Mouse (Mus musculus): ENCODE data around the gene Cep112. TPM values are rescaled to one million over a fixed set of nuclear protein-coding genes. Genes with fewer than 3 reads are reported as not detected.

Gene Cep112
- polyA plus RNA-seq, 1 experiment from 2014 or later, result 12.7 TPM

DNA sequence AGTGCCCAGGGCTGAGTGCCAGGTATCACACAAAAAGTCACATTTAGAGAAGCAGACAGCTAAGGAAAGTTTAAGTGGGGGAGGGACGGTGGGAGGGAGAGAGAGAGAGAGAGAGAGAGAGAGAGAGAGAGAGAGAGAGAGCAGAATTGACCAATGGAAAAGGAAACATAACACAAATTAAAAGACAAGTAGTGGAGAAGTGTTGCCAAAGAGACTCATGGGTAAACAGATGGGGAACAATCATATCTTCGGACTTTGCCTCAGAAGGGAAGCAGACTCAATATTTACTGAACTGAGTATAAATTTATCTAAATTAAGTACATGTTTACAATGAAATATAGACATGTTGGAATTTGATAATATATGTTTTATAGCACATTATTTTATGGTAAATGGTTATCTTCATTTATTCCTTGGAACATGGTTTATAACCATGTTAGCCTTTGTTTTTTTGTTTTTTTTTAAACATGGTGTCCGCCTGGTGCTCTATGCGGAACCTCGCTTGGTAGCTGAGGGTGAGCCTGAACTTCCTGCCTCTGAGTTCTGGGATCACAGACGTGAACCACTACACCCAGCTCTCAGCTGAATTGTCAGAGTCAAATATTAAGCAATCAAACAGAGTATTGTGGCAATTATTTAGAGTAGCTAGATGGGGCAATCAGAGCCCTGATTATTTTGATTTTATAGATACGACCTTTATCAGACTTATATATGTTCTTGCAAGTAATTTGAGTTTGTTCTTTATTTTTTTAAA is 28.7 kb upstream of the Cep112 start:
- no peak overlapping the region for H3K27ac ChIP-seq (ENCODE audit: low read depth, low read length)
- no peak overlapping the region for H3K4me2 ChIP-seq (ENCODE audit: low read length)
- no peaks in the 10 kb centered on the region for H3K9me3 ChIP-seq (ENCODE audit: control insufficient read depth, low read length)
- H3K9ac ChIP-seq (ENCODE audit: low read depth, low read length), result no peak overlapping the region
- no peaks in the 10 kb centered on the region for H3K36me3 ChIP-seq (ENCODE audit: control insufficient read depth, insufficient read depth, low read length)
- H3K27me3 ChIP-seq (replicated peaks; ENCODE audit: control insufficient read depth, insufficient read depth, low read length), result no peaks in the 10 kb centered on the region
- H3K4me1 ChIP-seq (ENCODE audit: control insufficient read depth, insufficient read depth, low read depth, low read length), result no peaks in the 10 kb centered on the region
- no peak for ATAC-seq
- 90% methylated on average over 7 of the region's 7 CpGs for WGBS
- no peak overlapping the region for H3K4me3 ChIP-seq (ENCODE audit: low read length)

DNA sequence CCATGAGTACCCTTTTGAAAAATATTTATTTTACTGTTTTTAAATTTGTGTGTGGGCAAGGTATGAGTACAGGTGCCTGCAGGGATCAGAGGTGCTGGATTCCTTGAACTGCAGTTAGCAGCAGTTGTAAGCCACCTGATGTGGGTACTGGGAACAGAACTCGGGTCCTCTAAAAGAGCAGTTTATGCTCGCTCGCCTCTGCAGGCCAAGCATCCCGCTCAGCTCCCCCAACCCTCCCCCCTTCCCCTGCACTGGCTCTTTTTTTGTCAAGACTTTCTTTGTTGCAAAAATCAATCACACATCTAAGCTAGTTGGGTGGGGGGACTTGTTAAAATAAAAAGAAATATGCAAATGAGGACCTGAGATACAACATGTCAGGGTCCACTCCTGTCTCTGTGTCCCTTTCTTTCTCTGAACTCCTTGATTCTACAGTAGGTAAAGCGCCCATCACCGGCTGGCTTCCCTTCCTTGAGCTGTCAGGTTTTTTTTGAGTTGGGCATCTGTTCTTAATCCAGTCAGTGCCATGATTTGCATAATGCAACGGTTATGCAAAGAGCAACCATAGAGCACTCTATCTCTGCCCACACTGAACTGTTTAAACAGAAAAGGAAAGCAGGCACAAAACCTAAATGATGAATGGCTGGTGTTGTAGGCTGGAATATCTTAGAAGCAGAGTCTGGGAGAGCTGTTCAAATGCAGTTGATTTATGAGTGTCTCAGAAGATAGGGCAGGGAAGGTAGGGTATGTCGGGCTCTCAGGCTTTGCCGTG is 14.9 kb upstream of the Cep112 start:
- H3K36me3 ChIP-seq (ENCODE audit: control insufficient read depth, insufficient read depth, low read length), result no peaks in the 10 kb centered on the region
- no peaks in the 10 kb centered on the region for H3K9me3 ChIP-seq (ENCODE audit: control insufficient read depth, low read length)
- 31% methylated on average over 7 of the region's 9 CpGs for WGBS
- no peaks in the 10 kb centered on the region for H3K27me3 ChIP-seq (replicated peaks; ENCODE audit: control insufficient read depth, insufficient read depth, low read length)
- ATAC-seq, result no peak
- no peaks in the 10 kb centered on the region for H3K4me1 ChIP-seq (ENCODE audit: control insufficient read depth, insufficient read depth, low read depth, low read length)
- no peak overlapping the region for H3K9ac ChIP-seq (ENCODE audit: low read depth, low read length)
- H3K4me2 ChIP-seq (ENCODE audit: low read length), result no peak overlapping the region
- no peak overlapping the region for H3K4me3 ChIP-seq (ENCODE audit: low read length)
- H3K27ac ChIP-seq (ENCODE audit: low read depth, low read length), result no peak overlapping the region

DNA sequence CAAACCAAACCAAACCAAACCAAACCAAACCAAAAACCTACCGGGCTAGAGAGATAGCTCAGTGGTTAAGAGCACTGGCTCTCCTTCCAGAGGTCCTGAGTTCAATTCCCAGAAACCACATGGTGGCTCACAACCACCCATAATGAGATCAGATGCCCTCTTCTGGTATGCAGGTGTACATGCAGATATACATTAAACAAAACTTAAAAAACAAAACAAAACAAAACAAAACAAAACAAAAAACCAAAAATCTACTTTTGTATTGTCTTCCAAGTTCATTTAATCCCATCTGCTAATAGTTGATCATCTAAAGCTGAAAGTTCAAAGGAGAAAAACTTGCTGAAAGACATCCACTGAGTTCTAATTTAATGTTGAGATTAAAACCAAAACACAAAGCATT is 8.6 kb upstream of the Cep112 start:
- 97% methylated on average over 1 of the region's 1 CpGs for WGBS
- no peaks in the 10 kb centered on the region for H3K4me1 ChIP-seq (ENCODE audit: control insufficient read depth, insufficient read depth, low read depth, low read length)
- H3K36me3 ChIP-seq (ENCODE audit: control insufficient read depth, insufficient read depth, low read length), result no peaks in the 10 kb centered on the region
- no peak for ATAC-seq
- no peak overlapping the region for H3K27ac ChIP-seq (ENCODE audit: low read depth, low read length)
- H3K4me3 ChIP-seq (ENCODE audit: low read length), result no peak overlapping the region
- H3K9me3 ChIP-seq (ENCODE audit: control insufficient read depth, low read length), result no peaks in the 10 kb centered on the region
- H3K4me2 ChIP-seq (ENCODE audit: low read length), result no peak overlapping the region
- no peaks in the 10 kb centered on the region for H3K27me3 ChIP-seq (replicated peaks; ENCODE audit: control insufficient read depth, insufficient read depth, low read length)
- H3K9ac ChIP-seq (ENCODE audit: low read depth, low read length), result no peak overlapping the region

DNA sequence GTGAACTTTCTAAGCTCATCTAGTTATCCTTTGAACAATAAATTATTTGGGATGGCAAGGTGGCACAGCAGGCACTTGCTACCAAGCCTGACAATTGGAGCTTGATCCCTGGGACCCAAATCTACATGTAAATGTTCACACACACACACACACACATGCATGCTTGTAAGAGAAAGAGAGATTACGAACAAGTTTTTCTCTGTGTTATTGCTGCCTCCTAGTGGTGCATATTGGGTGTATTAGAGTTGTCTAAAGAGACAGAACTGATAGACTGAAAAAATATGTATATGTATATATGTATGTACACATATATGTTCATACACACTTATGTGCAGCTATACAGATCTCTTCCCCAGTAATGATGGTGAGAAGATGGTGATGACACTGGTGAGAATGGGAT is 6.5 kb upstream of the Cep112 start:
- Histone ChIP-seq H3K9ac (ENCODE audit: low read depth, low read length) (no peak overlapping the region), H3K4me1 (ENCODE audit: control insufficient read depth, insufficient read depth, low read depth, low read length) (peaks cover 1% of the 10 kb centered on the region; the same call in 1 of the 2 replicates), H3K4me3 (ENCODE audit: low read length) (no peak overlapping the region), H3K27ac (ENCODE audit: low read depth, low read length) (no peak overlapping the region), H3K36me3 (ENCODE audit: control insufficient read depth, insufficient read depth, low read length) (no peaks in the 10 kb centered on the region), H3K9me3 (ENCODE audit: control insufficient read depth, low read length) (no peaks in the 10 kb centered on the region), H3K27me3 (replicated peaks; ENCODE audit: control insufficient read depth, insufficient read depth, low read length) (no peaks in the 10 kb centered on the region), H3K4me2 (ENCODE audit: low read length) (no peak overlapping the region)
- WGBS, result 14% methylated on average over 1 of the region's 1 CpGs
- ATAC-seq, result no peak

DNA sequence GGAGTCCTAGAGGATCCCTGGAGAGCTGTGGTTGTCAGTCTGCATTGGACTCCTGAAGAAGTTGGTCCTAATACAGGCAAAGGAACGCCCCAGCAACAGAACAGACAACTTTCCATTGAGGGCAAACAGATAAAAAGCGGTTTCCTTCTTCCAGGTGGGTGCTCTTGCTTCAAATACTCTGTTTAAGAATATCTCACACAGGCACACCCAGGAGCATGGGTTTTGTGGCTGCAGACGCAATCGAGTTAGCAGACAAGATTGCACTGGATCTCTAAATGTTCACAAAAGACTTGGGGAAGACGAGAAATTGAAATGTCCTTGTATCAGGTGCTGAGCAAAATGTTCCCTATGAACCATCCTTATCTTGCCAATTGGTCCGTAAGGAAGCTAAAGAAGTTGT is 5.8 kb upstream of the Cep112 start:
- ATAC-seq, result no peak
- Histone ChIP-seq H3K9me3 (ENCODE audit: control insufficient read depth, low read length) (no peaks in the 10 kb centered on the region), H3K4me3 (ENCODE audit: low read length) (no peak overlapping the region), H3K27me3 (replicated peaks; ENCODE audit: control insufficient read depth, insufficient read depth, low read length) (no peaks in the 10 kb centered on the region), H3K9ac (ENCODE audit: low read depth, low read length) (no peak overlapping the region), H3K36me3 (ENCODE audit: control insufficient read depth, insufficient read depth, low read length) (no peaks in the 10 kb centered on the region), H3K4me1 (ENCODE audit: control insufficient read depth, insufficient read depth, low read depth, low read length) (peaks cover 8% of the 10 kb centered on the region), H3K27ac (ENCODE audit: low read depth, low read length) (no peak overlapping the region), H3K4me2 (ENCODE audit: low read length) (no peak overlapping the region)
- whole genome bisulfite sequencing, result 93% methylated on average over 6 of the region's 6 CpGs

DNA sequence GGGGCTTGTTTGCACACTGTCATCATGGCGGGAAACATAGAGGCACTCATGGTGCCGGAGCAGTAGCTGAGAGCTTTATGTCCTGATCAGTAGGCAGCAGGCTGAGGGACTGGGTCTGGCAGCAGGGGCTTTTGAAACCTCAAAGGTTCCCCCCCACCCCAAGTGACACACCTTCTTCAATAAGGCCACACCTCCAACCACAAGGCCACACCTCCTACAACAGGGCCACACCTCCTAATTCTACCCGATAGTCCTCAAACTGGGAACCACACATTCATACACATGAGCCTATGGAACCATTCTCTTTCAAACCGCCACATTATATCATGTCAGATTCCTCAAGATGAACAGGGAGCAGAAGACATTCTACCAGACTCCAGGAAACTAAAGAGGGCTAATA is 4.2 kb upstream of the Cep112 start:
- Histone ChIP-seq H3K4me1 (ENCODE audit: control insufficient read depth, insufficient read depth, low read depth, low read length) (peaks cover 8% of the 10 kb centered on the region), H3K9me3 (ENCODE audit: control insufficient read depth, low read length) (no peaks in the 10 kb centered on the region), H3K27ac (ENCODE audit: low read depth, low read length) (no peak overlapping the region), H3K27me3 (replicated peaks; ENCODE audit: control insufficient read depth, insufficient read depth, low read length) (no peaks in the 10 kb centered on the region), H3K4me3 (ENCODE audit: low read length) (no peak overlapping the region), H3K36me3 (ENCODE audit: control insufficient read depth, insufficient read depth, low read length) (no peaks in the 10 kb centered on the region), H3K9ac (ENCODE audit: low read depth, low read length) (no peak overlapping the region), H3K4me2 (ENCODE audit: low read length) (no peak overlapping the region)
- no peak for ATAC-seq
- WGBS, result 75% methylated on average over 4 of the region's 4 CpGs

DNA sequence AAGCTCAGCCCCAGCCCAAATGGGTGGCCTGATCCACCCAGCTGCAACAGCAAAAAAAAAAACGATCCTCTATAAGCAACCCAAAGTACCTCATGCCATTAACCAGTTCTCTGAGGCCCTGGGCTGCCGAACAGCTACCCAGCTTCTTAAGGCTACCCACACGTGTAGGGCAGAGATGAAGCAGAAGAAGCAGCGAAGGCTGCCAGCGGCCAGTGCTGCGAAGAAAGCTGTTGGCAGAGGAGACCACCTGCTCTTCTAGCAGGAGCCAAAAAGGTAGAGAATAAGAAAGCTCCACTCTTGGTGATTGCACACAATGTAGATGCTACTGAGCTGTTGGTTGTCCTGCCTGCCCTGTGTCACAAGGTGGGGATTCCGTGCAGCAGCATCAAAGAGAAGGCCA is 1.8 kb upstream of the Cep112 start:
- no peak overlapping the region for H3K4me3 ChIP-seq (ENCODE audit: low read length)
- 43% methylated on average over 7 of the region's 7 CpGs for WGBS
- no peaks in the 10 kb centered on the region for H3K36me3 ChIP-seq (ENCODE audit: control insufficient read depth, insufficient read depth, low read length)
- no peak overlapping the region for H3K27ac ChIP-seq (ENCODE audit: low read depth, low read length)
- H3K9me3 ChIP-seq (ENCODE audit: control insufficient read depth, low read length), result no peaks in the 10 kb centered on the region
- no peaks in the 10 kb centered on the region for H3K27me3 ChIP-seq (replicated peaks; ENCODE audit: control insufficient read depth, insufficient read depth, low read length)
- no peak for ATAC-seq
- peaks cover 8% of the 10 kb centered on the region for H3K4me1 ChIP-seq (ENCODE audit: control insufficient read depth, insufficient read depth, low read depth, low read length)
- no peak overlapping the region for H3K4me2 ChIP-seq (ENCODE audit: low read length)
- no peak overlapping the region for H3K9ac ChIP-seq (ENCODE audit: low read depth, low read length)

- peak overlapping the region; percentile 58 for H3K4me3 ChIP-seq (ENCODE audit: low read length)
- ATAC-seq, result no peak
- no peaks in the 10 kb centered on the region for H3K36me3 ChIP-seq (ENCODE audit: control insufficient read depth, insufficient read depth, low read length)
- no peak overlapping the region for H3K27ac ChIP-seq (ENCODE audit: low read depth, low read length)
- peaks cover 8% of the 10 kb centered on the region for H3K4me1 ChIP-seq (ENCODE audit: control insufficient read depth, insufficient read depth, low read depth, low read length)
- WGBS, result 1% methylated on average over 5 of the region's 5 CpGs
- H3K4me2 ChIP-seq (ENCODE audit: low read length), result peak overlapping the region; percentile 73
- H3K9me3 ChIP-seq (ENCODE audit: control insufficient read depth, low read length), result no peaks in the 10 kb centered on the region
- H3K27me3 ChIP-seq (replicated peaks; ENCODE audit: control insufficient read depth, insufficient read depth, low read length), result no peaks in the 10 kb centered on the region
- H3K9ac ChIP-seq (ENCODE audit: low read depth, low read length), result peak overlapping the region; percentile 41
Measured at GRCm38 (mm10) chr11:108424111-108424510, 881 bp upstream of the Cep112 start.

- Histone ChIP-seq H3K9me3 (ENCODE audit: control insufficient read depth, low read length) (no peaks in the 10 kb centered on the region), H3K9ac (ENCODE audit: low read depth, low read length) (peak overlapping the region; percentile 68), H3K4me1 (ENCODE audit: control insufficient read depth, insufficient read depth, low read depth, low read length) (peaks cover 8% of the 10 kb centered on the region), H3K4me2 (ENCODE audit: low read length) (peak overlapping the region; percentile 73), H3K27me3 (replicated peaks; ENCODE audit: control insufficient read depth, insufficient read depth, low read length) (no peaks in the 10 kb centered on the region), H3K4me3 (ENCODE audit: low read length) (peak overlapping the region; percentile 58), H3K36me3 (ENCODE audit: control insufficient read depth, insufficient read depth, low read length) (no peaks in the 10 kb centered on the region), H3K27ac (ENCODE audit: low read depth, low read length) (peak overlapping the region; percentile 2; the same call in 1 of the 2 replicates)
- 4% methylated on average over 14 of the region's 14 CpGs for WGBS
- peak; percentile 48 for ATAC-seq
Measured at GRCm38 (mm10) chr11:108425592-108425921, 565 bp downstream of the Cep112 start.
